Mouse (Mus musculus): ENCODE results near the gene Foxp1.

Foxp1 gene

GRCm38 (mm10) chr6:99485217-99485883 lies 37.2 kb downstream of the Foxp1 start:
- peak; percentile 79 for ATAC-seq (ENCODE audit: low TSS enrichment)

GRCm38 (mm10) chr6:99484884-99485216 lies 37.7 kb downstream of the Foxp1 start:
- ATAC-seq (ENCODE audit: low TSS enrichment), result no peak

- no peak for ATAC-seq (ENCODE audit: low TSS enrichment)
Measured at GRCm38 (mm10) chr6:99484197-99484725, 38.3 kb downstream of the Foxp1 start.

GRCm38 (mm10) chr6:99483556-99483955 lies 39.0 kb downstream of the Foxp1 start:
- no peak for ATAC-seq (ENCODE audit: low TSS enrichment)

GRCm38 (mm10) chr6:99481568-99481967 lies 41.0 kb downstream of the Foxp1 start:
- ATAC-seq (ENCODE audit: low TSS enrichment), result no peak

- no peak for ATAC-seq (ENCODE audit: low TSS enrichment)
Measured at GRCm38 (mm10) chr6:99478873-99479650, 43.5 kb downstream of the Foxp1 start.

- no peak for ATAC-seq (ENCODE audit: low TSS enrichment)
Measured at GRCm38 (mm10) chr6:99475040-99475439, 47.5 kb downstream of the Foxp1 start.

GRCm38 (mm10) chr6:99470906-99471305 lies 51.6 kb downstream of the Foxp1 start:
- ATAC-seq (ENCODE audit: low TSS enrichment), result peak; percentile 38

- ATAC-seq (ENCODE audit: low TSS enrichment), result no peak
Measured at GRCm38 (mm10) chr6:99469134-99469834, 53.2 kb downstream of the Foxp1 start.

GRCm38 (mm10) chr6:99467831-99468230 lies 54.7 kb downstream of the Foxp1 start:
- no peak for ATAC-seq (ENCODE audit: low TSS enrichment)

GRCm38 (mm10) chr6:99467109-99467508 lies 55.4 kb downstream of the Foxp1 start:
- no peak for ATAC-seq (ENCODE audit: low TSS enrichment)

GRCm38 (mm10) chr6:99466354-99466753 lies 56.2 kb downstream of the Foxp1 start:
- peak; percentile 90 for ATAC-seq (ENCODE audit: low TSS enrichment)

- no peak for ATAC-seq (ENCODE audit: low TSS enrichment)
Measured at GRCm38 (mm10) chr6:99464449-99464848, 58.1 kb downstream of the Foxp1 start.

GRCm38 (mm10) chr6:99463906-99464305 lies 58.6 kb downstream of the Foxp1 start:
- no peak for ATAC-seq (ENCODE audit: low TSS enrichment)

- ATAC-seq (ENCODE audit: low TSS enrichment), result no peak
Measured at GRCm38 (mm10) chr6:99458775-99459174, 63.7 kb downstream of the Foxp1 start.

GRCm38 (mm10) chr6:99453763-99454520 lies 68.6 kb downstream of the Foxp1 start:
- no peak for ATAC-seq (ENCODE audit: low TSS enrichment)

GRCm38 (mm10) chr6:99452638-99453185 lies 69.8 kb downstream of the Foxp1 start:
- peak; percentile 73 for ATAC-seq (ENCODE audit: low TSS enrichment)

- ATAC-seq (ENCODE audit: low TSS enrichment), result no peak
Measured at GRCm38 (mm10) chr6:99451479-99451878, 71.0 kb downstream of the Foxp1 start.

GRCm38 (mm10) chr6:99447447-99447846 lies 75.1 kb downstream of the Foxp1 start:
- peak; percentile 80 for ATAC-seq (ENCODE audit: low TSS enrichment)

GRCm38 (mm10) chr6:99446801-99447415 lies 75.6 kb downstream of the Foxp1 start:
- ATAC-seq (ENCODE audit: low TSS enrichment), result peak; percentile 28; the same call in 1 of the 2 replicates

- peak; percentile 31 for ATAC-seq (ENCODE audit: low TSS enrichment)
Measured at GRCm38 (mm10) chr6:99443460-99443859, 79.1 kb downstream of the Foxp1 start.

All from frontal cortex, adult (tissue).